Mouse (Mus musculus) testis, postnatal 14 days (tissue): ENCODE data around the gene Spata21.

Source experiments
- DNase-seq: peaks from one replicate; pipeline ENCODE4 v3.0.0; 2021; ENCODE audit warnings: low spot score

Spata21 gene

GRCm38 (mm10) chr4:141076761-141077506, 11.2 kb upstream of the Spata21 start:
- DNase-seq: no peak

GRCm38 (mm10) chr4:141077681-141078509, 10.2 kb upstream of the Spata21 start, which contains the start of gene Necap2:
Gene Necap2, minus strand, starts transcription at chr4:141078357.
- DNase-seq: peak; percentile 93

- no peak for DNase-seq
Measured at GRCm38 (mm10) chr4:141078510-141079137, 9.5 kb upstream of the Spata21 start.

- no peak for DNase-seq
Measured at GRCm38 (mm10) chr4:141086862-141087261, 1.3 kb upstream of the Spata21 start.

- no peak for DNase-seq
Measured at GRCm38 (mm10) chr4:141088714-141089113, 581 bp downstream of the Spata21 start.

GRCm38 (mm10) chr4:141095016-141095415, 6.9 kb downstream of the Spata21 start:
- DNase-seq: no peak

- no peak for DNase-seq
Measured at GRCm38 (mm10) chr4:141096710-141097109, 8.6 kb downstream of the Spata21 start.

GRCm38 (mm10) chr4:141098935-141099334, 10.8 kb downstream of the Spata21 start:
- no peak for DNase-seq

GRCm38 (mm10) chr4:141099956-141100355, 11.8 kb downstream of the Spata21 start:
- no peak for DNase-seq

GRCm38 (mm10) chr4:141101291-141101690, 13.2 kb downstream of the Spata21 start:
- DNase-seq: no peak

GRCm38 (mm10) chr4:141101855-141102254, 13.7 kb downstream of the Spata21 start:
- DNase-seq: no peak

- no peak for DNase-seq
Measured at GRCm38 (mm10) chr4:141106526-141107183, 18.5 kb downstream of the Spata21 start.

GRCm38 (mm10) chr4:141108196-141108732, 20.1 kb downstream of the Spata21 start:
- no peak for DNase-seq

- DNase-seq: no peak
Measured at GRCm38 (mm10) chr4:141113831-141114230, 25.7 kb downstream of the Spata21 start.

- DNase-seq: peak; percentile 72
Measured at GRCm38 (mm10) chr4:141114521-141114981, 26.4 kb downstream of the Spata21 start.

- no peak for DNase-seq
Measured at GRCm38 (mm10) chr4:141115398-141115797, 27.3 kb downstream of the Spata21 start.

GRCm38 (mm10) chr4:141118691-141119090, 30.6 kb downstream of the Spata21 start:
- no peak for DNase-seq

- DNase-seq: no peak
Measured at GRCm38 (mm10) chr4:141120700-141121099, 32.6 kb downstream of the Spata21 start.

GRCm38 (mm10) chr4:141122663-141123062, 34.5 kb downstream of the Spata21 start:
- DNase-seq: no peak

GRCm38 (mm10) chr4:141123065-141123464, 34.9 kb downstream of the Spata21 start:
- DNase-seq: no peak

GRCm38 (mm10) chr4:141129190-141129710, 41.1 kb downstream of the Spata21 start:
- DNase-seq: no peak
